Mouse (Mus musculus) cerebellum, adult 2 months (tissue): Measurements from ENCODE around the gene Rasgrf2.

Experiments used
- CTCF ChIP-seq: fragments of 200-500 bp; IDR thresholded peaks from 2 replicates; pipeline ENCODE4 v1.5.1; 2011; ENCODE audit warnings: low read depth, mild to moderate bottlenecking, control low read depth, low read length, moderate library complexity, borderline replicate concordance; ENCODE audit not compliant: insufficient read depth
- POLR2A ChIP-seq: fragments of 200-500 bp; IDR thresholded peaks from 2 replicates; pipeline ENCODE4 v1.6.1; 2011; ENCODE audit warnings: low read length, control low read depth, borderline replicate concordance; ENCODE audit not compliant: insufficient read depth

GRCm38 (mm10) chr13:91938826-91939225 is 192.6 kb downstream of the Rasgrf2 start:
- TF ChIP-seq CTCF (no peak), POLR2A (no peak)
